Mouse (Mus musculus): Measurements from ENCODE around the gene Rasl10a. TPM values are rescaled to one million over a fixed set of nuclear protein-coding genes. Genes with fewer than 3 reads are reported as not detected.

Rasl10a gene
- polyA plus RNA-seq, 1 experiment from 2014 or later = 2.4 TPM

- POLR2A ChIA-PET = no interaction called here
- DNase-seq (ENCODE audit: low read depth, low spot score) (no peak), ATAC-seq (no peak)
- CTCF ChIA-PET = no interaction called here
- in situ Hi-C loops (cut with MboI; ENCODE audit: low pct_unique_long_range_greater_than_20kb) = no loop called here
- TF ChIP-seq CTCF (IDR thresholded peaks at IDR 0.05) = no peak
- H3K27me3 ChIP-seq = no peaks in the 10 kb centered on the region
These were observed 29.7 kb upstream of the Rasl10a start for GRCm38 (mm10) chr11:5028228-5028627.

GRCm38 (mm10) chr11:5032706-5033105 lies 25.2 kb upstream of the Rasl10a start:
- no peak for DNase-seq (ENCODE audit: low read depth, low spot score)
- ChIA-PET CTCF (interaction anchor here (1.2 kb wide), 1 partner anchor 13 kb away, joined by 3 read pairs; no protein-coding TSS in a partner anchor), POLR2A (interaction anchor here (1.2 kb wide), 1 partner anchor 26 kb away, joined by 3 read pairs; the partner anchor contains the start of gene Rasl10a)
- in situ Hi-C loops (cut with MboI; ENCODE audit: low pct_unique_long_range_greater_than_20kb) = no loop called here
- TF ChIP-seq CTCF (IDR thresholded peaks at IDR 0.05) = no peak
- ATAC-seq = no peak
- H3K27me3 ChIP-seq = no peaks in the 10 kb centered on the region

- in situ Hi-C loops (cut with MboI; ENCODE audit: low pct_unique_long_range_greater_than_20kb) = no loop called here
- ChIA-PET POLR2A (interaction anchor here (1.2 kb wide), 1 partner anchor 25 kb away, joined by 3 read pairs; the partner anchor contains the start of gene Rasl10a), CTCF (no interaction called here)
- H3K27me3 ChIP-seq = no peaks in the 10 kb centered on the region
- ATAC-seq (no peak), DNase-seq (ENCODE audit: low read depth, low spot score) (no peak)
- no peak for TF ChIP-seq CTCF (IDR thresholded peaks at IDR 0.05)
These were observed 24.8 kb upstream of the Rasl10a start for GRCm38 (mm10) chr11:5033136-5033535.

- ATAC-seq (no peak), DNase-seq (ENCODE audit: low read depth, low spot score) (no peak)
- POLR2A ChIA-PET = no interaction called here
- H3K27me3 ChIP-seq = no peaks in the 10 kb centered on the region
- no peak for TF ChIP-seq CTCF (IDR thresholded peaks at IDR 0.05)
- in situ Hi-C loops (cut with MboI; ENCODE audit: low pct_unique_long_range_greater_than_20kb) = no loop called here
- CTCF ChIA-PET = interaction anchor here (0.6 kb wide), 1 partner anchor 23 kb away, joined by 3 read pairs; no protein-coding TSS in a partner anchor
These were observed 22.5 kb upstream of the Rasl10a start for GRCm38 (mm10) chr11:5035421-5035820.

- ATAC-seq (no peak), DNase-seq (ENCODE audit: low read depth, low spot score) (no peak)
- in situ Hi-C loops (cut with MboI; ENCODE audit: low pct_unique_long_range_greater_than_20kb) = no loop called here
- CTCF ChIA-PET = interaction anchor here (1.3 kb wide), 2 partner anchors 14 to 23 kb away, joined by 3 read pairs; no protein-coding TSS in a partner anchor
- POLR2A ChIA-PET = interaction anchor here (1.2 kb wide), 1 partner anchor 28 kb away, joined by 4 read pairs; the partner anchor contains the start of gene Gas2l1
- no peak for TF ChIP-seq CTCF (IDR thresholded peaks at IDR 0.05)
- H3K27me3 ChIP-seq = no peaks in the 10 kb centered on the region
These were observed 20.6 kb upstream of the Rasl10a start for GRCm38 (mm10) chr11:5037146-5037854.

- ATAC-seq (no peak), DNase-seq (ENCODE audit: low read depth, low spot score) (no peak)
- in situ Hi-C loops (cut with MboI; ENCODE audit: low pct_unique_long_range_greater_than_20kb) = no loop called here
- ChIA-PET POLR2A (no interaction called here), CTCF (no interaction called here)
- H3K27me3 ChIP-seq = no peaks in the 10 kb centered on the region
- no peak for TF ChIP-seq CTCF (IDR thresholded peaks at IDR 0.05)
These were observed 17.3 kb upstream of the Rasl10a start for GRCm38 (mm10) chr11:5040585-5040984.

- ChIA-PET POLR2A (no interaction called here), CTCF (no interaction called here)
- no peak for ATAC-seq
- no peak for TF ChIP-seq CTCF (IDR thresholded peaks at IDR 0.05)
- no peaks in the 10 kb centered on the region for H3K27me3 ChIP-seq
- DNase-seq (ENCODE audit: low read depth, low spot score) = no peak
- in situ Hi-C loops (cut with MboI; ENCODE audit: low pct_unique_long_range_greater_than_20kb) = no loop called here
These were observed 16.7 kb upstream of the Rasl10a start for GRCm38 (mm10) chr11:5041144-5041780.

GRCm38 (mm10) chr11:5042645-5043381 lies 15.1 kb upstream of the Rasl10a start:
- CTCF ChIA-PET = no interaction called here
- no peak for DNase-seq (ENCODE audit: low read depth, low spot score)
- in situ Hi-C loops (cut with MboI; ENCODE audit: low pct_unique_long_range_greater_than_20kb) = no loop called here
- no peak for TF ChIP-seq CTCF (IDR thresholded peaks at IDR 0.05)
- no peaks in the 10 kb centered on the region for H3K27me3 ChIP-seq
- POLR2A ChIA-PET = no interaction called here
- ATAC-seq = no peak

GRCm38 (mm10) chr11:5046321-5046926 lies 11.5 kb upstream of the Rasl10a start:
- DNase-seq (ENCODE audit: low read depth, low spot score) (no peak), ATAC-seq (no peak)
- POLR2A ChIA-PET = interaction anchor here (0.8 kb wide), 1 partner anchor 9 kb away, joined by 4 read pairs; no protein-coding TSS in a partner anchor
- in situ Hi-C loops (cut with MboI; ENCODE audit: low pct_unique_long_range_greater_than_20kb) = no loop called here
- CTCF ChIA-PET = interaction anchor here (1.1 to 1.2 kb wide), 2 partner anchors 13 to 31 kb away, joined by 3 read pairs; no protein-coding TSS in a partner anchor
- peaks cover 7% of the 10 kb centered on the region for H3K27me3 ChIP-seq
- TF ChIP-seq CTCF (IDR thresholded peaks at IDR 0.05) = no peak

GRCm38 (mm10) chr11:5051629-5052028 lies 6.3 kb upstream of the Rasl10a start:
- in situ Hi-C loops (cut with MboI; ENCODE audit: low pct_unique_long_range_greater_than_20kb) = no loop called here
- peaks cover 7% of the 10 kb centered on the region for H3K27me3 ChIP-seq
- ATAC-seq (no peak), DNase-seq (ENCODE audit: low read depth, low spot score) (no peak)
- POLR2A ChIA-PET = no interaction called here
- no peak for TF ChIP-seq CTCF (IDR thresholded peaks at IDR 0.05)
- CTCF ChIA-PET = interaction anchor here (1.4 kb wide), 1 partner anchor 15 kb away, joined by 3 read pairs; no protein-coding TSS in a partner anchor
